Mouse (Mus musculus) kidney, postnatal 4 days (tissue): ENCODE data around the gene Rcvrn.
A peak's percentile ranks its signal among the peaks of the same experiment; 100 is the strongest.

Experiments
- DNase-seq, 2 experiments: peaks; one replicate each; pipeline ENCODE4 v3.0.0; 2021; ENCODE audit warnings: mixed read lengths in 2 of 2

Rcvrn gene

GRCm38 (mm10) chr11:67694703-67695376, at the start of gene Rcvrn:
Gene Rcvrn, plus strand, starts transcription at chr11:67695326.
- DNase-seq: no peak

DNA sequence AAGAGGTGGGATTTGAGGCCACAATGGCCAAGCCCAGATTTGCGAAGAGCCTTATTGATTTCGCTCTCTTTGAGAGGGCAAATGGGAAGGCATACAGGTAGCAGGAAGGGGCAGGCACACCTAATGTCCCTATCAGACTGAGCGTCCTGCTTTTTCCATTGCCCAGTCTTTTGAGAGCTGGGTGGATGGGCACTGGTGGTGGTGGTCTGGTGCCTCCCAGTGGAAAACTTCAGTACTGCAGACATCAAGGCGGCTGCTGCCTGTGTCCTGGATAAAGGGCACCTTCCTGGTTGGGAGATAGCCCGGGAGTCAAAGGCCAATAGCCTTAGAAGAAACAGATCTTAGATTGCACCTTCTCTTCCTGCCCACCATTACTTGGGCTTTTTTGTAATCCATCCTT, 47.4 kb upstream of the Rcvrn start:
- DNase-seq: peak; percentile 84 to 87

DNA sequence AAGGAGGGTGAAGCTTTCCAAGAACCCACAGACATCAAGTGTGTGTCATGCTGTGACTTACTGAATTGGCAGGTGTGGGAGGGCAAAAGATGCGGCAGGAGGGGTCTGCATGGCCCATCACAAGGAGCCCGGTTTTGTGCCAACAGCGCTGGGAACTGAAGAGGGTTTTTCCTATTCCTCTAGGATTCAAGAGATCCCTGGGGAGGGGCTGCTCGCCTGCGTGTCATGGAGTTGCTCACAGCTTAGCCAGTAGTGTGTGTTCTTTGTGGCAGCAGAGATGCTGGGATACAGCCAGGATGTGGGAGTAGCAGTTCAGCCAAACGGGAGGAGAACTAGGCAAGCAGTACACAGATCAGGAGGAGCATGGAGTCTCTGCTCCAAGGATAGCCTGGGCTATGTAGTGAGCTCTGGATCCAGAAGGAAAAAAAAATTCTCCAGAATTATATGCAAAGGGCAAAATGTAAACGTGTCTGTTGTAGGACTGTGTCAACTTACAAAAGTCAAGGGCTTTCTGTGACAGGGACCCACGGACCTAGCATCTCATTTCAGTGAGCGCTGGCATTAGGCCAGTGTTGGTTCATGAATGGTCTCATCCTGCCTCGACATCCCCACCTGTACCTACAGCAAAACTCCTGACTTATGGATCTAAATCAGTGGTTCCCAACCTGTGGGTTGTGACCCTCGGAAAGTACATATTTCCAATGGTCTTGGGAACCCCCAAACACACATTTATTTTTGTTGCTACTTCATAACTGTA, 46.3 kb upstream of the Rcvrn start:
- peak; percentile 13 to 43 for DNase-seq

DNA sequence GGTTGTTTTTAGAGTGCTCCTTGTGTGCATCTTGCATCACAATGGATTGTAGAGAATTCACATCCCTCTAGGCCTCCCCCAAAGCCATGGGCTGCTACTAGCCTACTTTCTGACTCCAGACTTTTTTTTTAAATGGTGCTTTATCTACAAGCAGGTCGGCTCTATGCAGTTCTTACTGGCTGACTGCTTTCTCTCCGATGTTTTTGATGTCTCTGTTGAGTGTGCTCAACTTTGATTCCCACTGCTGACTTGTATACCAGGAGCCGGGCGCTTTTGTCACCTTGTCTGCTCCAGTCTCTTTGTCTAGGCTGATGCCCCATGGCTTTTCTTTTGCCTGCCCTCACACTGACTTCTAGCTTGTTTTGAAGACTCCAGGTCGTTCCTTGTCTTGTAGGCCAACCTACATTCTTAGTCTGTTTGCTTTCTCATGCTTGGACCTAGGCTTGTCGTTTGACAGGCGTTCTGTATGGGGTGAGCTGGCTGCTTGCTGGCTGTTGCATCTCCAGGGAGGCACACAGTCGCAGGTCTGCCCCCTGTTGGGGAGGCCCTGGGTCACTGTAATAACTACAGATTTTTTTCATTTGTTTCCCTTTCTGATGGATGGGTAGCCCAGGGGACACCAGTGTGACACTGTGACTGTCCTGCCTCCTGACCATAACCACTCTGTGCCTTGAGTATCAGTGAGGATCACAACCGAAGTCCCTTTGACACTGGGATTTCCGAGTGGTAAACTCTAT, 45.0 kb upstream of the Rcvrn start:
- peak; percentile 26 to 37 for DNase-seq

DNA sequence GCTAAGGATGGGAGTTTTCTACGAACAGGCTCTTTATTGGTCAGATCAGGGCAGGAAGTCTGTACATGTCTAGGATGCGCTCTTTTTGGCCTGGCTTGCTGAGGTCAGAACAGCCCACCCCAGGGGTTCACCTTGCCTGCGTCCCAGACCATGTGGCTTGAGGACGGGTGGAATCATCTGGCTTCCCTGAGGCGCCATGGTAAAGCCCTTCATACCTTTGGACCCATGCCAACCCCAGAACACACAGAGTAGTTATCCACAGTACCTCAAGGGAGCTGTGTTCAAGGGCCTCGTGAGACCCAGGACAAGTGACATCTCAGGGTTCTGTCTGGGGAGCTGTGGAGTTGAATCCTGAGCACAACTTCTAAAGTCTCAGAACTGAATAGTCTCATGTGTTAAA, 43.4 kb upstream of the Rcvrn start:
- no peak for DNase-seq

- DNase-seq: peak; percentile 63 to 74
Observed at GRCm38 (mm10) chr11:67652194-67652892, 42.8 kb upstream of the Rcvrn start.

DNA sequence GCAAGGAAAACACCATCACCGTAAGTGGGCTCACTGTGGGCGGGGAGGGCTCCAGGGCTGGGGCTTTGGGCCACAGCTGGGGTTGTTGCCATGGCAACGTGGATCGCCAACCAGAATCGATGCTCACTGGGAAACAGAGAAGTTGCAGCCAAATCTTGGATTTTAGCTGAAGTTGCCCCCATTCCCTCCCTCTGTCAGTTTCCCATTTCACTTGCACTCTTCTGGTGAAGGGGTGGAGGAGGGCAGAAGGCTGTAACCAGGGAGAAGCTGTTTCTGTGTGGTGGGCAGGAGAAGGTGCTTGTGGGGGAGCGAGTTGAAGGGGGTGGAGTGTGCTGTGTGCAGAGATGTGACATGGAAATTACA, 42.3 kb upstream of the Rcvrn start:
- no peak for DNase-seq

- no peak for DNase-seq
Observed at GRCm38 (mm10) chr11:67653521-67654090, 41.5 kb upstream of the Rcvrn start.

- DNase-seq: no peak
Observed at GRCm38 (mm10) chr11:67654514-67654913, 40.6 kb upstream of the Rcvrn start.

- DNase-seq: no peak
Observed at GRCm38 (mm10) chr11:67655236-67655959, 39.7 kb upstream of the Rcvrn start.

DNA sequence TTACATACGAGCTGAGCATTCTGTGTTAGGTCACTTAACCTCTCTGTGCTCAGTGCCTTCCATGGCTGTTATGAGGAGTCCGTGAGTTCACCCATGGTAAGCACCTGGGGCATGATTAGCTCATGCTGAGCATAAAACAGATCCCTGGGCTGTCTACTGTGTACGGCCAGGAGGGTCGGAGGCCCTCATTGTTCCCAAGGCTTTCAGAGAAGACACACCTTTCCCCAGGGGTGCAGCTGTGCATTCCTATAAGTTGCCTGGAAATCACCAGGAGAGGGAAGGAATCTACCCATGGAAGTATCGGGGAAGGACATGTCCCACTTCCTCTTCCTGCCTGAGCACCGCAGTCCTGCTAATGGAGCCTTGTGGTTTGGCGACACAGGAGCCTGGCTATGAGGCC, 38.8 kb upstream of the Rcvrn start:
- no peak for DNase-seq

- no peak for DNase-seq
Observed at GRCm38 (mm10) chr11:67656811-67657210, 38.3 kb upstream of the Rcvrn start.

- peak; percentile 42 to 54 for DNase-seq
Observed at GRCm38 (mm10) chr11:67657685-67658382, 37.3 kb upstream of the Rcvrn start.

- no peak for DNase-seq
Observed at GRCm38 (mm10) chr11:67661465-67661864, 33.7 kb upstream of the Rcvrn start.

- no peak for DNase-seq
Observed at GRCm38 (mm10) chr11:67663437-67663836, 31.7 kb upstream of the Rcvrn start.

GRCm38 (mm10) chr11:67664261-67664660, 30.9 kb upstream of the Rcvrn start:
- DNase-seq: no peak

DNA sequence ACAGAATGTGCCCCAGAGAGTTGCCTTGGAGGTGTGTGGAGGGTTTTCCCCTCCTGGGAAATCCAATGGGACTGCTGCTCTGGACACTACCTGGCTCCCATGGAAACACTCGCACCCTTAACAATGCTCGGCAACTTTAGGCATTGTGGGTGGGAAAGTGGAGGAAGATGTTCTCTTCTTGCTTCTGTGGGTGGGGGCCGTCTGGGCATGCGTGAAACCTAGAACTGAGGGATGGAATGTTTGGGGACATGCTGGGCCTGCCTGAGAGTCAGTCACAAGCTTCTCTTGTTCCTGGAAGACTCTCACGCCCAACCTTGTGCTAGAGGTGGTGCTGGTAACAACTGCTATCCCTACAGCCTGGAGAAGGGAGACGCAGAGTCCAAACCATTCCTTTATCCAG, 30.2 kb upstream of the Rcvrn start:
- no peak for DNase-seq

GRCm38 (mm10) chr11:67666129-67666528, 29.0 kb upstream of the Rcvrn start:
- no peak for DNase-seq

- peak; percentile 56 to 57 for DNase-seq
Observed at GRCm38 (mm10) chr11:67667531-67668332, 27.4 kb upstream of the Rcvrn start.

DNA sequence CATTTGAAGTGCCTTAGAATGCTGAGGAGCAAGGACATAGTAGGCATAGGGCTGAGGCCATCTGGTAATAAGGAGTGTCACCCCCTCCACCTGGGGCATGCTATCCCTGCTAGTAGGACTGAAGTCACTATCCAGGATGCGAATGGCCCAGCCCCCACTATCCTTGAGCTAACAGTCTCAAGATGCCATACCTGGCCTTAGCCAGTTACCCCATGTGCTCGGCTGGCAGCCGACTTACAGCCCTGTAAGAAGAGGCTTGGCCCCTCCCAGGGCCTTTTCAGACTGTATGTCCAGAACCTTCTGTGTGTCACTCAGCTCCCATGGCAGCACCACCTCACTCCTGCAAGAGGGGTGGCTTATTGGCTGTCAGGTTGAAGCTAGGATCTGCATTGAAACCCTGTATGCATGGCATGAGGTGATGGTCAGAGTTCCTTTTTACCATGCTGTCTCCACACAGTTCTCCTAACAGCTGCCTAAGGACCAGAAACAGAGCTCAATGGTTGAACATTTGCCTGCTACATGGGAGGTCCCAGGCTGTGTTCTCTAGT, 26.6 kb upstream of the Rcvrn start:
- DNase-seq: no peak
